Mouse (Mus musculus) hindbrain, embryonic 15.5 days (tissue): ENCODE data around the gene Ttbk2. TPM values are rescaled to one million over a fixed set of nuclear protein-coding genes. Genes with fewer than 3 reads are reported as not detected.

Experiments used
- ATAC-seq: fragments of 200-750 bp; cut with Nextera tagmentation; 2 replicates; pipeline ENCODE4 v1.8.0; 2017; ENCODE audit warnings: low read depth, moderate number of reproducible peaks, moderate TSS enrichment; ENCODE audit not compliant: low FRiP score
- H3K27ac ChIP-seq: fragments of 300-500 bp; sonication (generic); replicated peaks from 2 replicates; pipeline ENCODE4 v1.5.1; 2015; ENCODE audit warnings: mild to moderate bottlenecking, inconsistent platforms
- H3K27me3 ChIP-seq: fragments of 300-500 bp; sonication (generic); 2 replicates; pipeline ENCODE4 v1.6.1; 2015; ENCODE audit warnings: control low read depth, inconsistent platforms
- H3K36me3 ChIP-seq: fragments of 300-500 bp; sonication (generic); 2 replicates; pipeline ENCODE4 v1.6.1; 2015; ENCODE audit warnings: control low read depth, inconsistent platforms
- H3K4me1 ChIP-seq: fragments of 300-500 bp; sonication (generic); replicated peaks from 2 replicates; pipeline ENCODE4 v1.6.1; 2015; ENCODE audit warnings: control low read depth, inconsistent platforms
- H3K4me2 ChIP-seq: fragments of 300-500 bp; sonication (generic); 2 replicates; pipeline ENCODE4 v1.6.1; 2015; ENCODE audit warnings: moderate library complexity, mild to moderate bottlenecking, inconsistent platforms
- H3K4me3 ChIP-seq: fragments of 300-500 bp; sonication (generic); 2 replicates; pipeline ENCODE4 v1.5.1; 2015; ENCODE audit warnings: mild to moderate bottlenecking, inconsistent platforms
- H3K9ac ChIP-seq: fragments of 300-500 bp; sonication (generic); 2 replicates; pipeline ENCODE4 v1.6.1; 2015; ENCODE audit warnings: inconsistent platforms
- H3K9me3 ChIP-seq: fragments of 300-500 bp; sonication (generic); 2 replicates; pipeline ENCODE4 v1.6.1; 2016; ENCODE audit warnings: control low read depth, inconsistent platforms
- WGBS: fragments of 180-500 bp; shearing (Covaris S2); methylation state at CpG from one replicate; pipeline ENCODE4 v1.1.7; 2015; 5-methylcytosine and 5-hydroxymethylcytosine counted together
- polyA plus RNA-seq: library from polyadenylated mRNA; unstranded; fragments of >200 nt; fragmentation: Nextera tagmentation; extraction: Ambion mirVana; gene quantifications from 2 replicates; pipeline ENCODE4 v1.2.1, GENCODE M21; 2015

The Ttbk2 gene
- polyA plus RNA-seq, 1 experiment from 2014 or later: 12.3 TPM

GRCm38 (mm10) chr2:120731167-120731862 lies 119.1 kb downstream of the Ttbk2 start:
- WGBS: under 1% methylated on average over 61 of the region's 61 CpGs
- peak overlapping the region; percentile 93 for H3K27ac ChIP-seq
- H3K36me3 ChIP-seq: peaks cover 18% of the 10 kb centered on the region

GRCm38 (mm10) chr2:120730639-120731166 lies 119.7 kb downstream of the Ttbk2 start:
- peak overlapping the region; percentile 95 for H3K4me2 ChIP-seq
- peaks cover 22% of the 10 kb centered on the region for H3K36me3 ChIP-seq
- H3K27me3 ChIP-seq: no peaks in the 10 kb centered on the region
- under 1% methylated on average over 50 of the region's 50 CpGs for WGBS
- peak overlapping the region; percentile 93 for H3K27ac ChIP-seq
- peak overlapping the region; percentile 92 for H3K4me3 ChIP-seq
- H3K9ac ChIP-seq: peak overlapping the region; percentile 81
- peak; percentile 25 for ATAC-seq
- H3K9me3 ChIP-seq: no peaks in the 10 kb centered on the region
- peaks cover 38% of the 10 kb centered on the region for H3K4me1 ChIP-seq

More at GRCm38 (mm10) chr2:120731167-120731862, 119.1 kb downstream of the Ttbk2 start:
- ATAC-seq: peak; percentile 99
- no peaks in the 10 kb centered on the region for H3K9me3 ChIP-seq
- H3K4me2 ChIP-seq: peak overlapping the region; percentile 95
- H3K4me1 ChIP-seq: peaks cover 38% of the 10 kb centered on the region
- H3K27me3 ChIP-seq: no peaks in the 10 kb centered on the region
- peak overlapping the region; percentile 81 for H3K9ac ChIP-seq
- H3K4me3 ChIP-seq: peak overlapping the region; percentile 92

DNA sequence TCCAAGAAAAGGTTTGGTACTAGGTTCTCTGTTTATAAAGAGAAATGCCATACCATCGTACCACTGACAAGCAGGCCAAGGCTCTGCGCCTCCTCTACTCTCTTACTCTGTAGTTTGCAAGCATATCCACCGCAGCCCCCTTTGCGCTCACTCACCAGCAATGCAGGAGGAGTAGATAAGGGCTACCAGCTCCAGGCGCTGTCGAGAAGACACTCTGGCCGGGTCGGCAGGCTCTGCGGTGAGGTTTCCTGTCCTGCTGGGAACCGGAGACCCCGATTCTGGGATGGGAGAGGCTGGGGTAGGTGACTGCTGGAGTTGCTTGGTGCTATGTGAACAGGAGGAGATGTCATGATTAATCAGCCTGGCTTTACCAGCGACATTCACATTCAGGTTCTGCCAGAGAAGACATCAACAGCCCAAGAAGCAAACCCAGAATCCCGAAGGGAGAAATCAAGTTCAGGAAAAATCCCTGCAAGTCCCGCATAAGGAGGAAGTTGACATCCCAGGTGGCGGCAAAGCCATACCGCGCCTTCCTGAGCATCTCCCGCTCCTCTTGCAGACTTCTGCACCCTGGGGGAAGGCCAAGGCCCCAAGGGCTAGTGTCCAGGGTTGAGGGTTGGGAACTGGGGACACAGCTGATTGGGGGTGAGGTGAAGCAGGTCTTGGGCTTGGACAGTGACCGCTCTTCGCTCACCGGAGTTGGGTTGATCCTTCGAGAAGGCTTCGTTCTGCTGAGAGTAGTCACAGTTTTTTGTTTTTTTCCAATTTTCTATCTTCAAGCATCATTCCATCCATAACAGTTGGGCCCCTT lies 120.4 kb downstream of the Ttbk2 start:
- Histone ChIP-seq H3K9me3 (no peaks in the 10 kb centered on the region), H3K9ac (peak overlapping the region; percentile 81), H3K36me3 (peaks cover 29% of the 10 kb centered on the region), H3K27ac (peak overlapping the region; percentile 93; the same call in 1 of the 2 replicates), H3K27me3 (no peaks in the 10 kb centered on the region), H3K4me3 (peak overlapping the region; percentile 92), H3K4me2 (peak overlapping the region; percentile 95), H3K4me1 (peaks cover 38% of the 10 kb centered on the region)
- ATAC-seq: no peak
- WGBS: 8% methylated on average over 23 of the region's 23 CpGs

GRCm38 (mm10) chr2:120724176-120724575 lies 126.2 kb downstream of the Ttbk2 start:
- no peak overlapping the region for H3K27ac ChIP-seq
- no peak overlapping the region for H3K4me2 ChIP-seq
- H3K27me3 ChIP-seq: no peaks in the 10 kb centered on the region
- H3K9me3 ChIP-seq: no peaks in the 10 kb centered on the region
- no peak for ATAC-seq
- H3K4me3 ChIP-seq: no peak overlapping the region
- H3K4me1 ChIP-seq: peaks cover 14% of the 10 kb centered on the region
- no peak overlapping the region for H3K9ac ChIP-seq
- peaks cover 80% of the 10 kb centered on the region for H3K36me3 ChIP-seq
- WGBS: 89% methylated on average over 6 of the region's 6 CpGs

DNA sequence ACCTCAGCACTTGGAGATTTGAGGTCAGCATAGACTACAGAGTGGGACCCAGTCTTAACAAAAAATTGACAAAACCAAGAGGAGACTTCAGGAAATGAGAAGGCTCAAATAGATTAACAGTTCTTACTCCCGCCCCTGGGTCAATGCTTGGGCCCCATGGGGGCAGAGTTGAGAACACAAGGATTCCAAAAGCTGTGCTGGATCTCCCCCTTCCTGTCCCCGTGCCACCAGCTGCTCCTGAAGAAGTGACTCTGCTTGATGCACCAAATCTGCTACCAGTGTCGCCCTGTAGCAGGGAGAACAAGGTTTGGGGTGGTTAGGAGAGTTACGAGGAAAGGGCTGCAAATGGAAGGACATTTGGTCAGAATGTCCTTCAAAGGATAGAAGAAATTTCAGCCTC lies 126.8 kb downstream of the Ttbk2 start:
- H3K27me3 ChIP-seq: no peaks in the 10 kb centered on the region
- no peak overlapping the region for H3K9ac ChIP-seq
- peaks cover 86% of the 10 kb centered on the region for H3K36me3 ChIP-seq
- no peak overlapping the region for H3K4me3 ChIP-seq
- no peaks in the 10 kb centered on the region for H3K9me3 ChIP-seq
- peaks cover 9% of the 10 kb centered on the region for H3K4me1 ChIP-seq
- no peak for ATAC-seq
- 82% methylated on average over 4 of the region's 4 CpGs for WGBS
- no peak overlapping the region for H3K27ac ChIP-seq
- H3K4me2 ChIP-seq: no peak overlapping the region

- no peak overlapping the region for H3K9ac ChIP-seq
- ATAC-seq: no peak
- peaks cover 90% of the 10 kb centered on the region for H3K36me3 ChIP-seq
- no peaks in the 10 kb centered on the region for H3K4me1 ChIP-seq
- H3K27ac ChIP-seq: no peak overlapping the region
- no peaks in the 10 kb centered on the region for H3K27me3 ChIP-seq
- no peak overlapping the region for H3K4me2 ChIP-seq
- no peaks in the 10 kb centered on the region for H3K9me3 ChIP-seq
- H3K4me3 ChIP-seq: no peak overlapping the region
- WGBS: 75% methylated on average over 8 of the region's 8 CpGs
These were observed 127.9 kb downstream of the Ttbk2 start for GRCm38 (mm10) chr2:120722491-120722890.

- H3K36me3 ChIP-seq: peaks cover 89% of the 10 kb centered on the region
- no peaks in the 10 kb centered on the region for H3K9me3 ChIP-seq
- H3K4me2 ChIP-seq: no peak overlapping the region
- H3K27me3 ChIP-seq: no peaks in the 10 kb centered on the region
- H3K4me1 ChIP-seq: no peaks in the 10 kb centered on the region
- no peak overlapping the region for H3K4me3 ChIP-seq
- H3K27ac ChIP-seq: no peak overlapping the region
- no peak for ATAC-seq
- 95% methylated on average over 2 of the region's 2 CpGs for WGBS
- no peak overlapping the region for H3K9ac ChIP-seq
These were observed 128.5 kb downstream of the Ttbk2 start for GRCm38 (mm10) chr2:120721911-120722310.

GRCm38 (mm10) chr2:120720821-120721220 lies 129.6 kb downstream of the Ttbk2 start:
- 92% methylated on average over 6 of the region's 6 CpGs for WGBS
- H3K4me1 ChIP-seq: no peaks in the 10 kb centered on the region
- no peak overlapping the region for H3K4me3 ChIP-seq
- ATAC-seq: no peak
- peaks cover 89% of the 10 kb centered on the region for H3K36me3 ChIP-seq
- no peak overlapping the region for H3K9ac ChIP-seq
- H3K4me2 ChIP-seq: no peak overlapping the region
- H3K27ac ChIP-seq: no peak overlapping the region
- no peaks in the 10 kb centered on the region for H3K27me3 ChIP-seq
- H3K9me3 ChIP-seq: no peaks in the 10 kb centered on the region

DNA sequence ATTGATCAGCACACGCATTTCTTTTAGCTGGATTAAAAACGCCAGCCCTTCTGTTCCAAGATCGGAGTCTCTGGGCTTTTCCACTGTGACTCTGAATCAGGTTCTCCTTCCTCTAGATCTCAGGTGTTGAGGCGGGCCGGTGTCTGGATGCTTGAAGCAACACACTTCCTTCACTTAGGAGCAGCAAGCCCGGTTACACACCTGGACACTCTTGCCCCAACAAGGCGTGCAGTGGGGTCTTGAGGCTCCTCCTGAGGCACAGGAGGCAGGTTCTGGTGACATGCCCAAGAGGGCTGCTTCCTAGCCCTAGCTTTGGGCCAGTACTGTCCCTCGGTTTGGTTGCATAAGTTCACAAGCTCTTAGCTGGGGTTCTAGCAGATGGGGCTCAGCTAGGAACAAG lies 131.9 kb downstream of the Ttbk2 start:
- H3K9ac ChIP-seq: no peak overlapping the region
- no peak for ATAC-seq
- WGBS: 97% methylated on average over 8 of the region's 8 CpGs
- H3K4me1 ChIP-seq: no peaks in the 10 kb centered on the region
- H3K4me2 ChIP-seq: no peak overlapping the region
- no peak overlapping the region for H3K4me3 ChIP-seq
- H3K36me3 ChIP-seq: peaks cover 84% of the 10 kb centered on the region
- no peaks in the 10 kb centered on the region for H3K27me3 ChIP-seq
- H3K27ac ChIP-seq: no peak overlapping the region
- H3K9me3 ChIP-seq: no peaks in the 10 kb centered on the region

- no peak overlapping the region for H3K4me2 ChIP-seq
- peaks cover 53% of the 10 kb centered on the region for H3K36me3 ChIP-seq
- no peaks in the 10 kb centered on the region for H3K27me3 ChIP-seq
- no peak overlapping the region for H3K27ac ChIP-seq
- H3K4me1 ChIP-seq: no peaks in the 10 kb centered on the region
- no peak for ATAC-seq
- H3K4me3 ChIP-seq: no peak overlapping the region
- 94% methylated on average over 3 of the region's 3 CpGs for WGBS
- no peak overlapping the region for H3K9ac ChIP-seq
- no peaks in the 10 kb centered on the region for H3K9me3 ChIP-seq
These were observed 137.0 kb downstream of the Ttbk2 start for GRCm38 (mm10) chr2:120713441-120713840.

- Histone ChIP-seq H3K4me3 (no peak overlapping the region), H3K36me3 (peaks cover 31% of the 10 kb centered on the region), H3K27ac (no peak overlapping the region), H3K4me2 (no peak overlapping the region), H3K9me3 (no peaks in the 10 kb centered on the region), H3K4me1 (no peaks in the 10 kb centered on the region), H3K27me3 (no peaks in the 10 kb centered on the region), H3K9ac (no peak overlapping the region)
- 100% methylated on average over 3 of the region's 3 CpGs for whole genome bisulfite sequencing
- ATAC-seq: no peak
These were observed 139.5 kb downstream of the Ttbk2 start for GRCm38 (mm10) chr2:120710948-120711347.

DNA sequence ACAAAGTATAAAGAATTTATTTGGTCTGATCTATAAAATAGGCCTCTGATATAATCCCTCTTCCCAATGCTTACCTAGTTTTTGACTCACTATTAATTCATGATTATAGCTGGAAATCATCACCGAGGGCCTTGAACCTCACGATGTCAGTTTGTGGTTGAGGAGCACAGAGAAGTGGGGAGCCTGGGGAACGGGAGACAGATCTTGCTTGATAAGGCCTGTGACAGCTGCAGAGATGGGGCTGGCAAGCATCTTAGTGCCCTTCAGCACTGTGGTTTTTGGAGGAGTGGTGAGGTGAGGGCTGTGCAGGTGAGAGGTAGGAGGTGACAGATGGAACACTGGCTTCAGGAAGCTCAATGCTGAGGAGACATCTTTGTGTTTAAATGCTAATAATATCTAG lies 140.2 kb downstream of the Ttbk2 start:
- Histone ChIP-seq H3K4me2 (no peak overlapping the region), H3K9ac (no peak overlapping the region), H3K36me3 (peaks cover 28% of the 10 kb centered on the region), H3K4me3 (no peak overlapping the region), H3K27me3 (no peaks in the 10 kb centered on the region), H3K4me1 (no peaks in the 10 kb centered on the region), H3K27ac (no peak overlapping the region), H3K9me3 (no peaks in the 10 kb centered on the region)
- ATAC-seq: no peak
- WGBS: 96% methylated on average over 3 of the region's 3 CpGs
